Mouse (Mus musculus) stomach, postnatal 0 days (tissue): Measurements from ENCODE around the gene Olfr177. TPM values are rescaled to one million over a fixed set of nuclear protein-coding genes. Genes with fewer than 3 reads are reported as not detected.

Source experiments
- ATAC-seq: fragments of 200-750 bp; cut with Nextera tagmentation; 2 replicates; pipeline ENCODE4 v1.8.0; 2017; ENCODE audit not compliant: low FRiP score, low TSS enrichment
- DNase-seq: peaks from one replicate; pipeline ENCODE4 v3.0.0-alpha.2; 2016; ENCODE audit warnings: low spot score
- H3K27ac ChIP-seq: fragments of 300-500 bp; sonication (generic); replicated peaks from 2 replicates; pipeline ENCODE4 v1.5.1; 2014; ENCODE audit warnings: mild to moderate bottlenecking, control low read depth
- H3K27me3 ChIP-seq: fragments of 300-500 bp; sonication (generic); 2 replicates; pipeline ENCODE4 v1.6.1; 2014; ENCODE audit warnings: low read length; ENCODE audit not compliant: control insufficient read depth, insufficient read depth
- H3K36me3 ChIP-seq: fragments of 300-500 bp; sonication (generic); 2 replicates; pipeline ENCODE4 v1.6.1; 2014; ENCODE audit warnings: low read length, mixed read lengths; ENCODE audit not compliant: control insufficient read depth, insufficient read depth
- H3K4me1 ChIP-seq: fragments of 300-500 bp; sonication (generic); replicated peaks from 2 replicates; pipeline ENCODE4 v1.6.1; 2014; ENCODE audit warnings: antibody characterized with exemption; ENCODE audit not compliant: control insufficient read depth, insufficient read depth
- H3K4me2 ChIP-seq: fragments of 300-500 bp; sonication (generic); replicated peaks from 2 replicates; pipeline ENCODE4 v1.6.1; 2014; ENCODE audit warnings: low read depth, mild to moderate bottlenecking, control low read depth, moderate library complexity
- H3K4me3 ChIP-seq: fragments of 300-500 bp; sonication (generic); 2 replicates; pipeline ENCODE4 v1.5.1; 2014; ENCODE audit warnings: low read depth, low read length, control low read depth
- H3K9ac ChIP-seq: fragments of 300-500 bp; sonication (generic); 2 replicates; pipeline ENCODE4 v1.6.1; 2014; ENCODE audit warnings: mild to moderate bottlenecking, low read length, control low read depth, mixed read lengths
- H3K9me3 ChIP-seq: fragments of 300-500 bp; sonication (generic); 2 replicates; pipeline ENCODE4 v1.6.1; 2016; ENCODE audit warnings: low read length; ENCODE audit not compliant: control insufficient read depth
- CTCF ChIP-seq: IDR thresholded peaks from 2 replicates; pipeline ENCODE4 v1.5.1; 2016; ENCODE audit warnings: antibody characterized with exemption, low read depth, mild to moderate bottlenecking, moderate library complexity
- EP300 ChIP-seq: optimal IDR thresholded peaks from 2 replicates; pipeline ENCODE3; 2016; ENCODE audit warnings: antibody characterized with exemption
- WGBS: fragments of 180-500 bp; shearing (Covaris S2); extraction: QIAGEN DNeasy Blood & Tissue Kit; methylation state at CpG from one replicate; pipeline ENCODE4 v1.1.7; 2014; 5-methylcytosine and 5-hydroxymethylcytosine counted together
- polyA plus RNA-seq: library from polyadenylated mRNA; unstranded; fragments of >200 nt; fragmentation: Nextera tagmentation; extraction: Ambion mirVana; gene quantifications from 2 replicates; pipeline ENCODE4 v1.2.1, GENCODE M21; 2015

Olfr177 gene
- not detected in 2 replicates for polyA plus RNA-seq

GRCm38 (mm10) chr16:58874668-58875067, at the start of gene Olfr177:
Gene Olfr177, minus strand, starts transcription at chr16:58874768.
- Histone ChIP-seq H3K9me3 (no peaks in the 10 kb centered on the region), H3K27me3 (no peaks in the 10 kb centered on the region), H3K36me3 (no peaks in the 10 kb centered on the region), H3K27ac (no peak within 1 kb of the TSS), H3K4me2 (no peak within 1 kb of the TSS), H3K4me1 (no peaks in the 10 kb centered on the region), H3K4me3 (no peak within 1 kb of the TSS), H3K9ac (no peak within 1 kb of the TSS)
- WGBS: 25% methylated on average over 1 of the region's 1 CpGs
- TF ChIP-seq EP300: no peak
- TF ChIP-seq CTCF: no peak
- DNase-seq (no peak), ATAC-seq (no peak)

- ATAC-seq (no peak), DNase-seq (no peak)
- no peaks in the 10 kb centered on the region for H3K4me1 ChIP-seq
- no peak within 1 kb of the TSS for H3K4me3 ChIP-seq
- H3K27me3 ChIP-seq: no peaks in the 10 kb centered on the region
- H3K9ac ChIP-seq: no peak within 1 kb of the TSS
- WGBS: 87% methylated on average over 3 of the region's 3 CpGs
- H3K4me2 ChIP-seq: no peak within 1 kb of the TSS
- H3K36me3 ChIP-seq: no peaks in the 10 kb centered on the region
- no peak for TF ChIP-seq CTCF
- TF ChIP-seq EP300: no peak
- no peak within 1 kb of the TSS for H3K27ac ChIP-seq
- no peaks in the 10 kb centered on the region for H3K9me3 ChIP-seq
Observed at GRCm38 (mm10) chr16:58891963-58892362, 17.4 kb upstream of the Olfr177 start, which contains the start of gene Olfr178. Gene Olfr178, minus strand, starts transcription at chr16:58892063.

DNA sequence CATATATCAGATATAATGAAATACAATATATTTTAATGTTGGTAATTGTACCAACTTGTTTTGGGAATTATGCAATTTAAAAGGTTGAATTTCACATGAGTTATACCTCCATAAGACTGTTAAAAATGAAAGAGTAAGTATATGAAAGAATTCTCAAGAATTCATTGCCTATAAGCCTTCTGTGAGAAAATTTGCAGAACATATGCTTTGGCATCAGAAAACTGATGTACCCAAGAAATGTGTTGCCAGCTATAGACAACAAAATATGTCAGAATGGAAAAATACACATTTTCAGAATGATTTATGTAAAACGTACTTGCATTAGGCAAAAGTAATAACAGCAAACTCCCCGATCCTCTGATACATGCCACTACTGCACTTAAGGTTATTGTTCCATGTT, 9.8 kb upstream of the Olfr177 start:
- no peaks in the 10 kb centered on the region for H3K4me1 ChIP-seq
- TF ChIP-seq CTCF: no peak
- TF ChIP-seq EP300: no peak
- no peak overlapping the region for H3K9ac ChIP-seq
- ATAC-seq (no peak), DNase-seq (no peak)
- no peak overlapping the region for H3K4me2 ChIP-seq
- no peaks in the 10 kb centered on the region for H3K27me3 ChIP-seq
- H3K4me3 ChIP-seq: no peak overlapping the region
- H3K27ac ChIP-seq: no peak overlapping the region
- 88% methylated on average over 2 of the region's 2 CpGs for WGBS
- no peaks in the 10 kb centered on the region for H3K36me3 ChIP-seq
- H3K9me3 ChIP-seq: no peaks in the 10 kb centered on the region

DNA sequence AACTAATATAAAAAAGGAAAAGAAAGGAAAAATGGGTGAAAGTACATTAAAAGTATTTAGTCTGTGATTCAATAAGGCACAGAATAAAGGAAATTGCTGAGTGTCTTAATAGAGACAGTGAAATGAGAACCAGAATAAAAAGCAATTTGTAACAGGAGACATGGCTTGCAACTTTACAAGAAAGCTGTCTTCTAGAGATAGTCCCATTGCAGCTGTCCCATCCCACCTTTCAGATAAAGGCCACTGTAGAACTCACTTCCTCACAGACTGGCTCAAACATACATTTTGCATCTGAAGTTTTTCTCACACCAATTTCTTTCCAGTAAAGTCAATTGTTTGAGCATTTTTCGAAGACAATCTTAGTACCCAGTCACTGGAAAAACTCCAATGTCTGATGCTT, 13.1 kb downstream of the Olfr177 start:
- no peaks in the 10 kb centered on the region for H3K4me1 ChIP-seq
- H3K9me3 ChIP-seq: no peaks in the 10 kb centered on the region
- no peak for ATAC-seq
- WGBS: 57% methylated on average over 1 of the region's 1 CpGs
- no peak for TF ChIP-seq CTCF
- no peak for TF ChIP-seq EP300
- H3K27ac ChIP-seq: no peak overlapping the region
- H3K36me3 ChIP-seq: no peaks in the 10 kb centered on the region
- H3K9ac ChIP-seq: no peak overlapping the region
- no peak overlapping the region for H3K4me3 ChIP-seq
- H3K4me2 ChIP-seq: no peak overlapping the region
- no peaks in the 10 kb centered on the region for H3K27me3 ChIP-seq
- no peak for DNase-seq

- TF ChIP-seq CTCF (no peak), EP300 (no peak)
- no peaks in the 10 kb centered on the region for H3K4me1 ChIP-seq
- no peak overlapping the region for H3K9ac ChIP-seq
- H3K27me3 ChIP-seq: no peaks in the 10 kb centered on the region
- no peaks in the 10 kb centered on the region for H3K9me3 ChIP-seq
- DNase-seq: no peak
- H3K27ac ChIP-seq: no peak overlapping the region
- 89% methylated on average over 2 of the region's 2 CpGs for WGBS
- no peak for ATAC-seq
- H3K4me2 ChIP-seq: no peak overlapping the region
- H3K4me3 ChIP-seq: no peak overlapping the region
- no peaks in the 10 kb centered on the region for H3K36me3 ChIP-seq
Observed at GRCm38 (mm10) chr16:58860032-58860737, 14.4 kb downstream of the Olfr177 start.

GRCm38 (mm10) chr16:58826732-58827319, 47.7 kb downstream of the Olfr177 start, which contains the start of gene Olfr175-ps1:
Gene Olfr175-ps1, minus strand, starts transcription at chr16:58826782.
- Histone ChIP-seq H3K4me1 (no peaks in the 10 kb centered on the region), H3K9ac (no peak within 1 kb of the TSS), H3K27me3 (no peaks in the 10 kb centered on the region), H3K36me3 (no peaks in the 10 kb centered on the region), H3K4me2 (no peak within 1 kb of the TSS), H3K4me3 (no peak within 1 kb of the TSS), H3K27ac (no peak within 1 kb of the TSS), H3K9me3 (no peaks in the 10 kb centered on the region)
- no peak for DNase-seq
- TF ChIP-seq EP300: no peak
- TF ChIP-seq CTCF: no peak
- WGBS: 68% methylated on average over 1 of the region's 1 CpGs
- ATAC-seq: no peak

Other genes with a start within 250 kb of the Olfr177 start
- not detected in 2 replicates for gene E330017A01Rik, start 236.0 kb downstream of the Olfr177 start, polyA plus RNA-seq
- gene Cpox, start 204.5 kb downstream of the Olfr177 start, polyA plus RNA-seq: 42.3 and 44.9 TPM in 2 replicates
- not detected in 2 replicates for gene Gpr15, start 155.7 kb downstream of the Olfr177 start, polyA plus RNA-seq
- 91.1 and 92.7 TPM in 2 replicates for gene Cldnd1, start 146.9 kb downstream of the Olfr177 start, polyA plus RNA-seq
- gene Olfr172, start 111.6 kb downstream of the Olfr177 start, polyA plus RNA-seq: not detected in 2 replicates
- not detected in 2 replicates for gene Olfr173, start 74.5 kb downstream of the Olfr177 start, polyA plus RNA-seq
- not detected in 2 replicates for gene Olfr175-ps1, start 48.0 kb downstream of the Olfr177 start, polyA plus RNA-seq
- gene Olfr178, start 17.3 kb upstream of the Olfr177 start, polyA plus RNA-seq: not detected in 2 replicates
- not detected in 2 replicates for gene Olfr181, start 54.0 kb upstream of the Olfr177 start, polyA plus RNA-seq
- gene Olfr180, start 54.6 kb upstream of the Olfr177 start, polyA plus RNA-seq: not detected in 2 replicates
- gene Olfr183, start 120.6 kb upstream of the Olfr177 start, polyA plus RNA-seq: not detected in 2 replicates
- not detected in 2 replicates for gene Olfr186, start 155.5 kb upstream of the Olfr177 start, polyA plus RNA-seq
- gene Olfr187, start 165.0 kb upstream of the Olfr177 start, polyA plus RNA-seq: not detected in 2 replicates
- not detected in 2 replicates for gene Olfr190, start 203.2 kb upstream of the Olfr177 start, polyA plus RNA-seq
- gene Olfr191, start 215.1 kb upstream of the Olfr177 start, polyA plus RNA-seq: not detected in 2 replicates
- gene Olfr193, start 237.1 kb upstream of the Olfr177 start, polyA plus RNA-seq: not detected in 2 replicates
- not detected in 2 replicates for gene Olfr194, start 246.3 kb upstream of the Olfr177 start, polyA plus RNA-seq